In the genomic region with DNA sequence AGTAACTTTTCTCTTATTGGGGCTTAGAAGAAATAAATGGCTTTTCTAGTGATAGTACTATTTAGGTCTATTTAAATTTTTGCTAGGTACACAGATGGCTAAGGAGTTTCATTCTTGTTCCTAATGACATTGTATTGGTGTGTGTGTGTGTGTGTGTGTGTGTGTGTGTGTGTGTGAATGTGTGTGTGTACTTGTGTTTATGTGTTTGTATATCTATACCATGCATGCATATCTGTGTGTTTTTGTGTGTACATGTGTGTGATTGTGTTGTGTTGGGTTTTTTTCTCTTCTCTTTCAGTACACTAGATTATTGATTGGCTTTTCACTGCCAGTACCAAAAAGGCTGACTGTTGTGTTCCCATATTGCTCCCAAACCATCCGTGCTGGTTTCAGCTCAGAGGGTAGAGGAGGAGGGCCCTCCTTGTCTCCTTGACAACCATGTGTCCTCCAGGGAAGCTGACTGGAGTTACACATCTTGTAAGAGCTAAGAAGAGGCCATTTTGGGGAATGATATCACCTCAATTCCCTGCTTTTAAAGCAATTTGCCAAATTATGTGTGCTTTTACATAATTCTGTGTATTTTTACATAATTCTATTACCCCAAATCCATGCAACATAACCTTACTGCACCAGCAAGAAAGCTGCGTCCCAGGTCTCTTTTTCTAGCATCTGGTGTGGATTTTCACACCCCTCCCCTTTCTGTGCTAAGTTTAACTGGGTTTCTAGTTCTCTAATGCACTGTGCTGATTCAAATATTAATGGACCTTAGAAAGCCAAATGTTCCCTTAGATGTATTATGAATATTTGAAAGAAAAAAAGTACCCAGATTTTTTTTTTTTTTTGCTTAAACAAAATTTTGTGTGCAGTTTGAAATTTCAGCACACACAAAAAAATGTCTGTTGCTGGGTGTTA, we compare ENCODE assay signal across 13 mouse cellular contexts.
DNase-seq lines count a peak whose midpoint lies in the region; ATAC-seq lines count a peak whose summit lies in the region.
"Had no signal": no experiment of that assay in that cellular context is flagged by ENCODE, and none has a peak within 500 bp of the region (broad histone marks: within the 10 kb centered on the region; RNA-seq: fewer than 3 reads in every experiment).

No protein-coding gene starts in this region.

- H3K27me3 ChIP-seq in hindbrain, embryonic 11.5 days (ENCODE audit: control insufficient read depth, insufficient read depth, low read length): no peaks in the 10 kb centered on the region
- no peaks in the 10 kb centered on the region for H3K27me3 ChIP-seq in midbrain, embryonic 12.5 days
- H3K27me3 ChIP-seq in kidney, embryonic 14.5 days (ENCODE audit: control insufficient read depth, insufficient read depth, low read length): no peaks in the 10 kb centered on the region
- H3K27me3 ChIP-seq: lung, embryonic 15.5 days had no signal

- ATAC-seq in hindbrain, embryonic 11.5 days (ENCODE audit: low FRiP score): no peak; the same call in 1 of the 2 replicates
- peak; percentile 66; the same call in 1 of the 2 replicates for ATAC-seq in midbrain, embryonic 12.5 days (ENCODE audit: low FRiP score, low read depth)
- ATAC-seq in kidney, embryonic 14.5 days (ENCODE audit: low FRiP score, low TSS enrichment): no peak
- ATAC-seq: intestine, postnatal 0 days had no signal

- no peak overlapping the region for H3K9ac ChIP-seq in hindbrain, embryonic 11.5 days (ENCODE audit: low read depth, low read length)
- no peak overlapping the region for H3K9ac ChIP-seq in midbrain, embryonic 12.5 days (replicated peaks)
- no peak overlapping the region for H3K9ac ChIP-seq in kidney, embryonic 14.5 days (ENCODE audit: low read depth, low read length)
- H3K9ac ChIP-seq: lung, embryonic 15.5 days had no signal

- DNase-seq in embryo, embryonic 10 days (ENCODE audit: low spot score): peak; percentile 20
- no peak for DNase-seq in embryo, embryonic 9.5 days (ENCODE audit: extremely low spot score)
- peak; percentile 93 for DNase-seq in R1 (ENCODE audit: low read depth, low spot score)
- DNase-seq in hindbrain, embryonic 11.5 days (ENCODE audit: low spot score): peak; percentile 46
- no peak for DNase-seq in kidney, adult 11 months
- DNase-seq in adrenal gland, adult 2 months: no peak
- DNase-seq: heart, postnatal 10 days; thymus, adult 2 months had no signal

- no peaks in the 10 kb centered on the region for H3K36me3 ChIP-seq in hindbrain, embryonic 11.5 days (ENCODE audit: control insufficient read depth, insufficient read depth, low read length)
- H3K36me3 ChIP-seq in midbrain, embryonic 12.5 days: no peaks in the 10 kb centered on the region
- no peaks in the 10 kb centered on the region for H3K36me3 ChIP-seq in kidney, embryonic 14.5 days (ENCODE audit: control insufficient read depth, insufficient read depth, low read length)
- H3K36me3 ChIP-seq: G1E; lung, embryonic 15.5 days had no signal

- H3K9me3 ChIP-seq in hindbrain, embryonic 11.5 days (ENCODE audit: control insufficient read depth, low read length): no peaks in the 10 kb centered on the region
- no peaks in the 10 kb centered on the region for H3K9me3 ChIP-seq in midbrain, embryonic 12.5 days
- no peaks in the 10 kb centered on the region for H3K9me3 ChIP-seq in kidney, embryonic 14.5 days (ENCODE audit: control insufficient read depth, low read length)
- H3K9me3 ChIP-seq: lung, embryonic 15.5 days had no signal

- no peak overlapping the region for H3K4me2 ChIP-seq in hindbrain, embryonic 11.5 days (replicated peaks; ENCODE audit: low read depth, low read length)
- H3K4me2 ChIP-seq in midbrain, embryonic 12.5 days (replicated peaks): no peak overlapping the region
- no peak overlapping the region for H3K4me2 ChIP-seq in kidney, embryonic 14.5 days (replicated peaks; ENCODE audit: low read depth, low read length)
- H3K4me2 ChIP-seq: lung, embryonic 15.5 days had no signal

- no peaks in the 10 kb centered on the region for H3K4me1 ChIP-seq in hindbrain, embryonic 11.5 days (replicated peaks; ENCODE audit: control insufficient read depth, insufficient read depth, low read length)
- no peaks in the 10 kb centered on the region; the same call in 1 of the 2 replicates for H3K4me1 ChIP-seq in midbrain, embryonic 12.5 days
- no peaks in the 10 kb centered on the region for H3K4me1 ChIP-seq in kidney, embryonic 14.5 days (ENCODE audit: control insufficient read depth, insufficient read depth, low read length)
- H3K4me1 ChIP-seq: lung, embryonic 15.5 days had no signal

- no peak overlapping the region for H3K4me3 ChIP-seq in hindbrain, embryonic 11.5 days (ENCODE audit: low read depth, low read length)
- no peak overlapping the region for H3K4me3 ChIP-seq in midbrain, embryonic 12.5 days
- H3K4me3 ChIP-seq in kidney, embryonic 14.5 days (ENCODE audit: low read length): no peak overlapping the region
- H3K4me3 ChIP-seq: lung, embryonic 15.5 days had no signal

- no peak overlapping the region for H3K27ac ChIP-seq in hindbrain, embryonic 11.5 days (ENCODE audit: low read depth, low read length)
- no peak overlapping the region for H3K27ac ChIP-seq in midbrain, embryonic 12.5 days (replicated peaks)
- H3K27ac ChIP-seq in kidney, embryonic 14.5 days (ENCODE audit: low read depth, low read length): no peak overlapping the region
- H3K27ac ChIP-seq: lung, embryonic 15.5 days had no signal

- WGBS in hindbrain, embryonic 11.5 days: 43% methylated on average over 2 of the region's 2 CpGs
- WGBS in midbrain, embryonic 12.5 days: 42% methylated on average over 2 of the region's 2 CpGs
- WGBS in kidney, embryonic 14.5 days: 27% methylated on average over 2 of the region's 2 CpGs

Comparison
In these comparisons a context has a peak if more than half of its experiments do, and no peak if none do; other contexts are left out.
1. DNase-seq: peak in embryo, embryonic 10 days (single experiment), R1 (single experiment) and hindbrain, embryonic 11.5 days (single experiment); none in embryo, embryonic 9.5 days (single experiment), kidney, adult 11 months (single experiment) and adrenal gland, adult 2 months (single experiment).